8 mouse cellular contexts compared by ENCODE assay signal in the genomic region with DNA sequence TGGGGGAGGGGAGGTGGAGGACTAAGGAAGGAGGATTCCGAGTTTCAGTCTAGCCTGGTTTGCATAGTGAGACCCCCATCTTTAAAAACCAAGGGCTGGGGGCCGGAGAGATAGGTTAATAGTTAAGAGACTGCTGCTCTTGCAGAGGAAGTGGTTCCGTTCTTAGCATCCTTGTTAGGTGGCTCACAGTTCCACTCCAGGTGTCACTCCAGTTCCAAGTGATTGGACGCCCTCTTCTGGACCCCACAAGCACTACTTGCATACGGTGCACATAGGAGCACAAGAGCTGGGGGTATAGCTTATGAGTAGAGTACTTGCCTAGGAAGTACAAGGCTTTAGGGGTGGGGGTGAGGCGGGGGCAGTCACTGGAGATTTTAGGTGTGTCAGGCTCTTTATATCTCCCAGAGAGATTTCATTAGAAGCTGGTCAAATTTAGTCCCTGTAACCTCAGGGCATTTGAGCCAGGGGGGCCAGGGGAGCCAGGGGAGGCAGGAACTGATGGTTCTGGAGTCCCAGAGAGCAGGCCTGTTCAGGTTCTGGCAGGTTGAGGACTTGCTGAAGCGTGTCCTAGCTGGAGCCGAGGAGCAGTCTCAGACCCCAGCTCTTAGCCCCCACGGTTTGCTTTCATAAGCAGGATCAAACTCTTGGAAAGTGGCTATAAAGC. TPM values are rescaled to one million over a fixed set of nuclear protein-coding genes. Genes with fewer than 3 reads are reported as not detected.
A peak's percentile ranks its signal among the peaks of the same experiment; 100 is the strongest.
DNase-seq lines count a peak whose midpoint lies in the region; ATAC-seq and TF ChIP-seq lines count a peak whose summit lies in the region.

No protein-coding gene starts in this region.

- H3K27ac ChIP-seq in brown adipose tissue, adult 24 weeks (replicated peaks; ENCODE audit: low read depth, low read length): no peak overlapping the region
- H3K27ac ChIP-seq in forebrain, embryonic 14.5 days (ENCODE audit: low read depth, low read length): no peak overlapping the region
- no peak overlapping the region for H3K27ac ChIP-seq in intestine, embryonic 16.5 days (ENCODE audit: low read length)
- H3K27ac ChIP-seq in liver, embryonic 14.5 days: no peak overlapping the region

- no peaks in the 10 kb centered on the region for H3K27me3 ChIP-seq in forebrain, embryonic 14.5 days (replicated peaks; ENCODE audit: control insufficient read depth, insufficient read depth, low read length)
- no peaks in the 10 kb centered on the region for H3K27me3 ChIP-seq in intestine, embryonic 16.5 days (replicated peaks; ENCODE audit: control insufficient read depth, insufficient read depth, low read length)
- H3K27me3 ChIP-seq in liver, embryonic 14.5 days (ENCODE audit: control insufficient read depth, insufficient read depth, low read length): peaks cover 13% of the 10 kb centered on the region

- no peak overlapping the region; the same call in 1 of the 2 replicates for H3K9ac ChIP-seq in forebrain, embryonic 14.5 days (ENCODE audit: low read length)
- H3K9ac ChIP-seq in intestine, embryonic 16.5 days (ENCODE audit: low read depth, low read length): peak overlapping the region; percentile 78
- no peak overlapping the region for H3K9ac ChIP-seq in liver, embryonic 14.5 days (replicated peaks)

- H3K4me2 ChIP-seq in forebrain, embryonic 14.5 days (ENCODE audit: low read length): peak overlapping the region; percentile 93
- H3K4me2 ChIP-seq in intestine, embryonic 16.5 days (ENCODE audit: low read depth, low read length): peak overlapping the region; percentile 97
- H3K4me2 ChIP-seq in liver, embryonic 14.5 days (ENCODE audit: low read depth): peak overlapping the region; percentile 89

- 20% methylated on average over 9 of the region's 9 CpGs for WGBS in forebrain, embryonic 14.5 days
- 27% methylated on average over 9 of the region's 9 CpGs for WGBS in intestine, embryonic 16.5 days
- 10% methylated on average over 9 of the region's 9 CpGs for WGBS in liver, embryonic 14.5 days (ENCODE audit: insufficient replicate concordance)

- H3K4me3 ChIP-seq in brown adipose tissue, adult 24 weeks (ENCODE audit: insufficient read depth, low read depth, low read length): peak overlapping the region; percentile 91; the same call in 1 of the 2 replicates
- H3K4me3 ChIP-seq in forebrain, embryonic 14.5 days (ENCODE audit: low read depth, low read length): peak overlapping the region; percentile 92; the same call in 1 of the 2 replicates
- peak overlapping the region; percentile 96; the same call in 1 of the 2 replicates for H3K4me3 ChIP-seq in intestine, embryonic 16.5 days (ENCODE audit: low read length)
- H3K4me3 ChIP-seq in liver, embryonic 14.5 days (ENCODE audit: insufficient read depth in 1 of 2, low read depth in 2 of 2, low read length in 2 of 2): peak overlapping the region in 1 of 2 experiments; percentile 77; a peak in 2 of 4 replicates

- ATAC-seq in forebrain, embryonic 14.5 days: no peak
- no peak for ATAC-seq in intestine, embryonic 16.5 days
- no peak for ATAC-seq in liver, embryonic 14.5 days (ENCODE audit: insufficient read depth)

- no peak for TF ChIP-seq EP300 in liver, embryonic 14.5 days (IDR thresholded peaks at IDR 0.05; ENCODE audit: low read depth)

- no peaks in the 10 kb centered on the region for H3K36me3 ChIP-seq in forebrain, embryonic 14.5 days (ENCODE audit: control insufficient read depth, insufficient read depth, low read length)
- no peaks in the 10 kb centered on the region for H3K36me3 ChIP-seq in intestine, embryonic 16.5 days (ENCODE audit: control insufficient read depth, insufficient read depth, low read length)
- H3K36me3 ChIP-seq in liver, embryonic 14.5 days (replicated peaks; ENCODE audit: control insufficient read depth, insufficient read depth, low read depth): no peaks in the 10 kb centered on the region

- no peaks in the 10 kb centered on the region for H3K9me3 ChIP-seq in forebrain, embryonic 14.5 days (replicated peaks; ENCODE audit: control insufficient read depth, low read length)
- no peaks in the 10 kb centered on the region for H3K9me3 ChIP-seq in intestine, embryonic 16.5 days (ENCODE audit: control insufficient read depth, low read length)
- no peaks in the 10 kb centered on the region for H3K9me3 ChIP-seq in liver, embryonic 14.5 days (ENCODE audit: control insufficient read depth, low read length)

- no peaks in the 10 kb centered on the region; the same call in 1 of the 2 replicates for H3K4me1 ChIP-seq in brown adipose tissue, adult 24 weeks (ENCODE audit: control insufficient read depth, insufficient read depth, insufficient read length, low read length)
- H3K4me1 ChIP-seq in forebrain, embryonic 14.5 days (ENCODE audit: control insufficient read depth, insufficient read depth, low read length): peaks cover 14% of the 10 kb centered on the region
- peaks cover 5% of the 10 kb centered on the region; the same call in 1 of the 2 replicates for H3K4me1 ChIP-seq in intestine, embryonic 16.5 days (ENCODE audit: control insufficient read depth, insufficient read depth, low read length)
- H3K4me1 ChIP-seq in liver, embryonic 14.5 days (replicated peaks; ENCODE audit: control insufficient read depth in 2 of 2, insufficient read depth in 2 of 2, low read length in 1 of 2): no peaks in the 10 kb centered on the region; a peak in 1 of 4 replicates

- DNase-seq in ovary, postnatal 36 days (ENCODE audit: low spot score): peak; percentile 31
- no peak for DNase-seq in ovary, postnatal 14 days (ENCODE audit: low spot score)
- DNase-seq in forebrain, embryonic 14.5 days (ENCODE audit: low spot score): peak; percentile 73
- peak in 1 of 3 experiments; percentile 48 for DNase-seq in liver, embryonic 14.5 days (ENCODE audit: low read depth in 3 of 3, low spot score in 3 of 3)
- DNase-seq in naive thymus-derived CD4-positive, alpha-beta T cell, adult 2 months (ENCODE audit: low read depth): peak; percentile 91
- DNase-seq in thymus, postnatal 36 days: peak; percentile 81 to 87

- peak; percentile 73 for TF ChIP-seq CTCF in liver, embryonic 14.5 days (IDR thresholded peaks at IDR 0.05; ENCODE audit: low read depth)

RNA-seq across cellular contexts. Expression of a gene that starts 1.5 kb away (rescaled TPM):
- polyA plus RNA-seq in brown adipose tissue, adult 24 weeks (2012; ENCODE audit: insufficient read depth, insufficient read length, missing spikeins): 6.8 and 7.9 TPM in 2 replicates
- polyA plus RNA-seq in forebrain, embryonic 14.5 days (2014; fragmentation: Nextera tagmentation; extraction: Ambion mirVana): 43.1 and 43.9 TPM in 2 replicates
- polyA plus RNA-seq in intestine, embryonic 16.5 days (2015; fragmentation: Nextera tagmentation; extraction: Ambion mirVana): 17.5 and 20.6 TPM in 2 replicates
- polyA plus RNA-seq in liver, embryonic 14.5 days (2012; rRNA removed): 2.4 and 3.2 TPM in 2 replicates
- polyA plus RNA-seq in liver, embryonic 14.5 days (2014; fragmentation: Nextera tagmentation; extraction: Ambion mirVana): 5.6 and 5.7 TPM in 2 replicates
